Mouse (Mus musculus): ENCODE results near the gene Ghitm. TPM values are rescaled to one million over a fixed set of nuclear protein-coding genes. Genes with fewer than 3 reads are reported as not detected.
A peak's percentile ranks its signal among the peaks of the same experiment; 100 is the strongest.

Gene Ghitm
- total and polyA plus RNA-seq, 2 experiments from 2014 or later, result 86.5 to 237 TPM

DNA sequence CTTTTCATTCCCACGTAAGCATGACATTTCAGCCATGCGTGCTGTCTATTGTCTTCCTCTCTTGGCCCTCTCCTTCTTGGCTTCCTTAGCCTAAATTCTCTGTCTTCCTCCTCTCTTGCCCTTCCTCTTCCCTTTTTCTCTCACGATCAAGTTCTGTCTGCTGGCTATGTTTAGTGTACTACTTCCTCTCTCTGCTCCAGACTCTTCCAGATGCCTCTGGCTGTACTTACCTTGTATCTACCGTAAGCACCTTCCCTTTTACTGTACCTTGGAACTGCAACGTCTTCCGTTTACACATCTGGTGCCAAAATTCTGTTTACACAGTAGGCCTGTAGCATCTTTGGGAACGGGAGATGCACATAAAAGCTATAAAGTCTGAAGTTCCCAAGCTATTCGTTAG is 25.6 kb downstream of the Ghitm start:
- ATAC-seq (no peak), DNase-seq (ENCODE audit: low spot score) (no peak)
- H3K27ac ChIP-seq, result no peak overlapping the region
- WGBS, result 82% methylated on average over 8 of the region's 8 CpGs
- no peak overlapping the region for H3K4me2 ChIP-seq (ENCODE audit: low read depth, low read length)
- H3K4me3 ChIP-seq (ENCODE audit: low read length), result no peak overlapping the region
- no peaks in the 10 kb centered on the region for H3K9me3 ChIP-seq (ENCODE audit: low read length)
- no peaks in the 10 kb centered on the region for H3K27me3 ChIP-seq (ENCODE audit: insufficient read depth, low read length)
- no peak for TF ChIP-seq CTCF (IDR thresholded peaks at IDR 0.05; ENCODE audit: low read depth)
- H3K36me3 ChIP-seq (ENCODE audit: insufficient read depth, low read length), result no peaks in the 10 kb centered on the region
- no peaks in the 10 kb centered on the region for H3K4me1 ChIP-seq (ENCODE audit: insufficient read depth, low read length)
- no peak overlapping the region for H3K9ac ChIP-seq (replicated peaks; ENCODE audit: low read length)

DNA sequence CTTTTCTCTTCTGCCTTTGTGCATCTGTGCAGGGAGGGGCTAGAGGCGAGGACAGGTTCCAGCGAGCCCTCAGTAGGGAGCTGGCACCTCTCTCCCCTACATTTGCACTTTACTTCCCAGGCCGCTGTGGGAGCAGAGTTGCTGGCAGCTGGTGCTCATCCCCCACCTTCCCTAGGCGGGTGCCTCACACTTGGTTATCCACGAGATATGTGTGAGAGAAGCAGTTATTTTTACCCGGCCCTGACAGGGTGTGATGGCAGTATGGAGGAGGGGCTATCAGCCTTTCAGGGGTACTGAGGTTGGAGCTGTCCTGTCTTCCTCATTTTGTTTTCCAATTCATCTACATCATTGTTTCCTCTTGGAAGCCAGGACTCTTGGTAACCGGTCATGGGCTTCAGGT is 29.2 kb downstream of the Ghitm start:
- TF ChIP-seq CTCF (IDR thresholded peaks at IDR 0.05; ENCODE audit: low read depth), result no peak
- Histone ChIP-seq H3K4me1 (ENCODE audit: insufficient read depth, low read length) (no peaks in the 10 kb centered on the region), H3K9ac (replicated peaks; ENCODE audit: low read length) (no peak overlapping the region), H3K4me3 (ENCODE audit: low read length) (no peak overlapping the region), H3K9me3 (ENCODE audit: low read length) (no peaks in the 10 kb centered on the region), H3K27me3 (ENCODE audit: insufficient read depth, low read length) (no peaks in the 10 kb centered on the region), H3K36me3 (ENCODE audit: insufficient read depth, low read length) (no peaks in the 10 kb centered on the region), H3K27ac (no peak overlapping the region), H3K4me2 (ENCODE audit: low read depth, low read length) (no peak overlapping the region)
- WGBS, result 26% methylated on average over 7 of the region's 7 CpGs
- ATAC-seq, result no peak
- no peak for DNase-seq (ENCODE audit: low spot score)

DNA sequence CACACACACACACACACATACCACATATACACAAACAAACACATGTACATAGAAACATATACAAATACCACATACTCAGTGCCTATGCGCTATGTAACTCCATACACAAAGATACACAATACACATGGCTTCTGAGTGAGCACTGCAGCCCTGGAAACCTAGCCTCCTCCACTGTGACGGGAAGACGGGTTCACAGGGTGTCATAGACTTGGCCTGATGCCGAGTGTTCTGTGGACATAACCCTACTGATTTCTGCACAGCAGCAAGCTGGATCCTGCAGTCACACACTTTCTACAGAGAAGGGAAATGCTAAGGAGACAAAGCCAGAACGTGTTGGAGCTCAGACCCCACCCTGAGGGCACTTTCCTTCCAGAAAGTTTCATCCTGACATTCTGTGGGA is 30.3 kb downstream of the Ghitm start:
- Histone ChIP-seq H3K4me3 (ENCODE audit: low read length) (no peak overlapping the region), H3K27me3 (ENCODE audit: insufficient read depth, low read length) (no peaks in the 10 kb centered on the region), H3K4me2 (ENCODE audit: low read depth, low read length) (no peak overlapping the region), H3K27ac (no peak overlapping the region), H3K4me1 (ENCODE audit: insufficient read depth, low read length) (no peaks in the 10 kb centered on the region), H3K9me3 (ENCODE audit: low read length) (no peaks in the 10 kb centered on the region), H3K36me3 (ENCODE audit: insufficient read depth, low read length) (no peaks in the 10 kb centered on the region), H3K9ac (replicated peaks; ENCODE audit: low read length) (no peak overlapping the region)
- DNase-seq (ENCODE audit: low spot score), result peak; percentile 9
- ATAC-seq, result peak; percentile 73
- 44% methylated on average over 5 of the region's 5 CpGs for WGBS
- no peak for TF ChIP-seq CTCF (IDR thresholded peaks at IDR 0.05; ENCODE audit: low read depth)

DNA sequence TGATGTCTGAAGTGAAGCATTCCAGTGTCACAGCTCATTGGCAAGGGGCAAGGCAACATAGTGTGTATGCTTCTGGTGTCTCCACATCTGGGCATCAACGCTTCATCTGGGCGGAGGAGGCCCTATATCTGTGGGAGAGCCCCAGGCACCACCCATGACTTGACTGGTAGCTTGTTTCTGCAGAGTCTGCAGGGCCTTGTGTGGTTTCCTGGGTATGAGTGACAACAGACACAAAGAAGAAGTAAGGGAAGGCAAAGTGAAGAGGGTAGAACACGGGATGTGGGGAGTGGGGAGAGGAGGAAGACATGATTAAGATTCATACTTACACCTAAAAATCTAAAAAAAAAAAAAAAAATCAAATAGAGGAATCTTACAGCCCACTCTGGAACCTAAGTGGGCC is 32.6 kb downstream of the Ghitm start:
- Histone ChIP-seq H3K9ac (replicated peaks; ENCODE audit: low read length) (no peak overlapping the region), H3K4me3 (ENCODE audit: low read length) (no peak overlapping the region), H3K27ac (no peak overlapping the region), H3K4me1 (ENCODE audit: insufficient read depth, low read length) (no peaks in the 10 kb centered on the region; the same call in 1 of the 2 replicates), H3K27me3 (ENCODE audit: insufficient read depth, low read length) (no peaks in the 10 kb centered on the region), H3K9me3 (ENCODE audit: low read length) (no peaks in the 10 kb centered on the region), H3K4me2 (ENCODE audit: low read depth, low read length) (no peak overlapping the region), H3K36me3 (ENCODE audit: insufficient read depth, low read length) (no peaks in the 10 kb centered on the region)
- TF ChIP-seq CTCF (IDR thresholded peaks at IDR 0.05; ENCODE audit: low read depth), result no peak
- ATAC-seq (no peak), DNase-seq (ENCODE audit: low spot score) (no peak)
- 85% methylated on average over 3 of the region's 3 CpGs for WGBS

DNA sequence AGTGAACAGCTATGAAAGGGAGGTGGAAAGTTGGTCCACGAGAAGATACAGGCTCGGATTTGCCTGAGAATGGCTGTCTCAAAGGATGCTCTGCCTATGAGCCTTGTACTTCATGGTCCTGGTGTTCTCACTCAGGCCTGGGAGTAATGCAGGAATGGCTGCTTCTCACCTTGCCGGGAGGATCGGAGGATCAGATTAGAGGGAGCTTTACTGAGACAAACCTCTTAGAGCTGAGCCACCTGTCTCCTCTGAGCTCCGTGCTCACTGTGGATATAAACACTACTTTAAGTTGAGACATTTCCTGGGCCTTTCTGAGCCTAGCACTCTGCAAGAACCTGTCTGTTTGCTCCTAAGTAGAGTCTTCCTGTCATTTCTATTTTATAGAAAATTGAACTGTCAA is 33.5 kb downstream of the Ghitm start:
- TF ChIP-seq CTCF (IDR thresholded peaks at IDR 0.05; ENCODE audit: low read depth), result no peak
- no peak for ATAC-seq
- Histone ChIP-seq H3K9me3 (ENCODE audit: low read length) (no peaks in the 10 kb centered on the region), H3K4me1 (ENCODE audit: insufficient read depth, low read length) (no peaks in the 10 kb centered on the region; the same call in 1 of the 2 replicates), H3K4me2 (ENCODE audit: low read depth, low read length) (no peak overlapping the region), H3K36me3 (ENCODE audit: insufficient read depth, low read length) (no peaks in the 10 kb centered on the region), H3K9ac (replicated peaks; ENCODE audit: low read length) (no peak overlapping the region), H3K27me3 (ENCODE audit: insufficient read depth, low read length) (no peaks in the 10 kb centered on the region), H3K4me3 (ENCODE audit: low read length) (no peak overlapping the region), H3K27ac (no peak overlapping the region)
- 86% methylated on average over 5 of the region's 5 CpGs for WGBS
- no peak for DNase-seq (ENCODE audit: low spot score)

DNA sequence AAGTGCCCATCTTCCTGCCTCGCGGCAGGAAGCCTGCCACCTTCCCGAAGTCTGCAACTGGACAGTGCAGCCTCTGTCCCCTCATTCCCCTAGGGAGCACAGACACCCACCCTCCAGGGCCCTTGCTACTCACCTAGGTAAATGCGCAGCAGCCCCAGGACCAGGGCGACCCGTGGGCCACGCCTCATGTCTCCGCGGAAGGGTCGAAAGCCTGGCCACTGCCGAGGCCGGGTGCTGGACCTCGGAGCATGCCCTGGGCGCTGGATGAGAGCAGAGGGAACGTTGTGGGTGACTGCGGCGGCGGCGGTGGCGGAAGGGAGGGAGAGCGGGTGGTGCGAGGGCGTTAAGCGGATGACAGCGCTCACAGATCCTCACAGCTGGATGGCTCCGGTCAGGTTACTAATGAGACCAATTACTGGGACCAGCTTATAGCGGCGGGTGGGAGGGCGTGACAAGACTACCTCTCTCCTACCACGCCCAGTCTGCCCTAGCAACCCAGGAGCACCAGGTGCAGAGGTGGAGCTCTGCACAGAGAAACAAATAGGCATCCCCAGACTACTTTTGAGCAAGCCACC is 37.0 kb downstream of the Ghitm start, which contains the start of gene Cdhr1:
Gene Cdhr1, minus strand, starts transcription at position 392 of the 575 bp plus-strand sequence.
- peak; percentile 74 for ATAC-seq
- no peak for TF ChIP-seq CTCF (IDR thresholded peaks at IDR 0.05; ENCODE audit: low read depth)
- H3K4me2 ChIP-seq (ENCODE audit: low read depth, low read length), result peak within 1 kb of the TSS; percentile 95
- H3K9me3 ChIP-seq (ENCODE audit: low read length), result no peaks in the 10 kb centered on the region
- no peaks in the 10 kb centered on the region for H3K27me3 ChIP-seq (ENCODE audit: insufficient read depth, low read length)
- peak within 1 kb of the TSS; percentile 49 for H3K4me3 ChIP-seq (ENCODE audit: low read length)
- no peaks in the 10 kb centered on the region; the same call in 1 of the 2 replicates for H3K4me1 ChIP-seq (ENCODE audit: insufficient read depth, low read length)
- peak within 1 kb of the TSS; percentile 52 for H3K9ac ChIP-seq (replicated peaks; ENCODE audit: low read length)
- no peak within 1 kb of the TSS for H3K27ac ChIP-seq
- H3K36me3 ChIP-seq (ENCODE audit: insufficient read depth, low read length), result no peaks in the 10 kb centered on the region
- under 1% methylated on average over 30 of the region's 30 CpGs for WGBS
- DNase-seq (ENCODE audit: low spot score), result peak; percentile 50

DNA sequence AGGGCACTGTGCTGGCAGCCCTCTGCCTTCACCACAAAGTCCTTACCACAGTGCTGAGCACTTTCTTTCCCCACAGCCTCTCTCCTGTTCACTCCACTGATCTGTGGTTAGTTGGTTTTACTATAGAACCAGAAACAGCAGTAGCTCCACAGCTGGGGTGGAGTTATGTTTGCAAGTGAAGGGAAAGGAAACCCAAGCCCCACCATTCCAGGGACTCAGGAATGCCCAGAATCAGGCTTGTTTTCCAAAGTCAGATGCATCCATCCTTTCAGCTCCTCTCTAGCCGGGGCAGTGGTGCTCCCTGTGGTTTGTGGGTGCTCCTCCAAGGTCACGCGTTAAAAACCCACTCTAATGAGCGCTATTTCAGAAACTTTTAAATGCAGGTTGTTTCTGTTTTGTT is 39.5 kb downstream of the Ghitm start:
- Histone ChIP-seq H3K36me3 (ENCODE audit: insufficient read depth, low read length) (no peaks in the 10 kb centered on the region), H3K27me3 (ENCODE audit: insufficient read depth, low read length) (no peaks in the 10 kb centered on the region), H3K4me1 (ENCODE audit: insufficient read depth, low read length) (no peaks in the 10 kb centered on the region; the same call in 1 of the 2 replicates), H3K27ac (no peak overlapping the region), H3K9me3 (ENCODE audit: low read length) (no peaks in the 10 kb centered on the region), H3K4me2 (ENCODE audit: low read depth, low read length) (no peak overlapping the region), H3K4me3 (ENCODE audit: low read length) (no peak overlapping the region), H3K9ac (replicated peaks; ENCODE audit: low read length) (no peak overlapping the region)
- ATAC-seq (no peak), DNase-seq (ENCODE audit: low spot score) (no peak)
- 79% methylated on average over 4 of the region's 4 CpGs for WGBS
- TF ChIP-seq CTCF (IDR thresholded peaks at IDR 0.05; ENCODE audit: low read depth), result no peak

Data from hindbrain, postnatal 0 days (tissue).